Mouse (Mus musculus): Measurements from ENCODE around the gene AU022252. TPM values are rescaled to one million over a fixed set of nuclear protein-coding genes. Genes with fewer than 3 reads are reported as not detected.

AU022252 gene
- polyA plus RNA-seq (2021; fragmentation: Nextera tagmentation): 19.5 and 21.6 TPM in 2 replicates
- long read RNA-seq, experiment 1, full-length matches to known transcripts: 36 of 73 reads
- long read RNA-seq, experiment 1, partial matches to known transcripts: 12 of 73 reads
- long read RNA-seq, experiment 1, other reads (novel, unspliced or antisense): 25 of 73 reads
- long read RNA-seq, experiment 2, full-length matches to known transcripts: 10 of 21 reads
- long read RNA-seq, experiment 2, partial matches to known transcripts: 4 of 21 reads
- long read RNA-seq, experiment 2, other reads (novel, unspliced or antisense): 7 of 21 reads

GRCm38 (mm10) chr4:119232410-119233255 lies at the start of gene AU022252, which contains the start of gene P3h1:
AU022252 (minus strand) TSS chr4:119232712.
P3h1 (plus strand) TSS chr4:119232915.

GRCm38 (mm10) chr4:119255351-119255750 lies 22.8 kb upstream of the AU022252 start, which contains the start of gene Cldn19:
Cldn19 (plus strand) TSS chr4:119255414.

GRCm38 (mm10) chr4:119218169-119218568 lies 14.3 kb downstream of the AU022252 start, which contains the start of gene Tmem269:
Tmem269 (minus strand) TSS chr4:119218217.

GRCm38 (mm10) chr4:119194909-119195581 lies 37.5 kb downstream of the AU022252 start, which contains the start of gene Svbp:
Svbp (plus strand) TSS chr4:119195306.

GRCm38 (mm10) chr4:119189864-119190263 lies 42.6 kb downstream of the AU022252 start, which contains the start of gene Ermap:
Ermap (minus strand) TSS chr4:119190011.

GRCm38 (mm10) chr4:119173851-119174453 lies 58.6 kb downstream of the AU022252 start, which contains the start of gene Zfp691:
Zfp691 (minus strand) TSS chr4:119174195.

Other genes starting within 250 kb of the AU022252 start
- 14.0 and 23.4 TPM in 2 replicates for gene Slc2a1, start 124.0 kb downstream of the AU022252 start, polyA plus RNA-seq (2021; fragmentation: Nextera tagmentation)
- gene Zfp691, start 58.5 kb downstream of the AU022252 start, polyA plus RNA-seq (2021; fragmentation: Nextera tagmentation): 8.6 and 13.2 TPM in 2 replicates
- gene Ermap, start 42.7 kb downstream of the AU022252 start, polyA plus RNA-seq (2021; fragmentation: Nextera tagmentation): 0.18 and 0.22 TPM in 2 replicates
- gene Svbp, start 37.4 kb downstream of the AU022252 start, polyA plus RNA-seq (2021; fragmentation: Nextera tagmentation): 75.1 and 79.5 TPM in 2 replicates
- 0.47 and 0.51 TPM in 2 replicates for gene Tmem269, start 14.5 kb downstream of the AU022252 start, polyA plus RNA-seq (2021; fragmentation: Nextera tagmentation)
- gene P3h1, start 203 bp upstream of the AU022252 start, polyA plus RNA-seq (2021; fragmentation: Nextera tagmentation): 2.5 TPM in 2 replicates
- 0.29 TPM in 2 replicates for gene Cldn19, start 22.7 kb upstream of the AU022252 start, polyA plus RNA-seq (2021; fragmentation: Nextera tagmentation)
- 35.2 and 201 TPM in 2 replicates for gene Ybx1, start 61.9 kb upstream of the AU022252 start, polyA plus RNA-seq (2021; fragmentation: Nextera tagmentation)
- 32.2 and 40.0 TPM in 2 replicates for gene Ppih, start 87.8 kb upstream of the AU022252 start, polyA plus RNA-seq (2021; fragmentation: Nextera tagmentation)
- gene Ccdc30, start 182.8 kb upstream of the AU022252 start, polyA plus RNA-seq (2021; fragmentation: Nextera tagmentation): 9.3 and 9.8 TPM in 2 replicates
- gene Ppcs, start 189.7 kb upstream of the AU022252 start, polyA plus RNA-seq (2021; fragmentation: Nextera tagmentation): 13.6 and 18.8 TPM in 2 replicates
- 0.50 TPM in 1 of 2 replicates, not detected in the other for gene Zmynd12, start 190.1 kb upstream of the AU022252 start, polyA plus RNA-seq (2021; fragmentation: Nextera tagmentation)